Mouse (Mus musculus) hindbrain, embryonic 14.5 days (tissue): ENCODE measurements around the gene Dhx30. TPM values are rescaled to one million over a fixed set of nuclear protein-coding genes. Genes with fewer than 3 reads are reported as not detected.
"Not testable (repeated sequence)": the region's sequence is repeated elsewhere in the genome, so short reads cannot be mapped to it uniquely, and the experiment has no call there.

Experiments used
- ATAC-seq: fragments of 200-750 bp; cut with Nextera tagmentation; 2 replicates; pipeline ENCODE4 v1.8.0; 2017; ENCODE audit warnings: moderate number of reproducible peaks, mild to moderate bottlenecking, moderate TSS enrichment, moderate library complexity; ENCODE audit not compliant: low FRiP score
- DNase-seq: peaks from one replicate; pipeline ENCODE4 v3.0.0-alpha.2; 2015; ENCODE audit warnings: low spot score
- H3K27ac ChIP-seq: fragments of 300-500 bp; sonication (generic); 2 replicates; pipeline ENCODE4 v1.5.1; 2014; ENCODE audit warnings: mild to moderate bottlenecking, moderate library complexity
- H3K27me3 ChIP-seq: fragments of 300-500 bp; sonication (generic); 2 replicates; pipeline ENCODE4 v1.6.1; 2014; ENCODE audit warnings: mild to moderate bottlenecking, low read length, mixed read lengths; ENCODE audit not compliant: control insufficient read depth, insufficient read depth
- H3K36me3 ChIP-seq: fragments of 300-500 bp; sonication (generic); replicated peaks from 2 replicates; pipeline ENCODE4 v1.6.1; 2014; ENCODE audit not compliant: control insufficient read depth, insufficient read depth
- H3K4me1 ChIP-seq: fragments of 300-500 bp; sonication (generic); replicated peaks from 2 replicates; pipeline ENCODE4 v1.6.1; 2014; ENCODE audit warnings: antibody characterized with exemption, low read length, mixed read lengths; ENCODE audit not compliant: control insufficient read depth, insufficient read depth
- H3K4me2 ChIP-seq: fragments of 300-500 bp; sonication (generic); replicated peaks from 2 replicates; pipeline ENCODE4 v1.6.1; 2014; ENCODE audit warnings: mild to moderate bottlenecking, moderate library complexity
- H3K4me3 ChIP-seq: fragments of 300-500 bp; sonication (generic); replicated peaks from 2 replicates; pipeline ENCODE4 v1.5.1; 2014; ENCODE audit warnings: mild to moderate bottlenecking, low read length
- H3K9ac ChIP-seq: fragments of 300-500 bp; sonication (generic); 2 replicates; pipeline ENCODE4 v1.6.1; 2014
- H3K9me3 ChIP-seq: fragments of 300-500 bp; sonication (generic); 2 replicates; pipeline ENCODE4 v1.6.1; 2016; ENCODE audit warnings: low read length; ENCODE audit not compliant: control insufficient read depth
- WGBS: fragments of 180-500 bp; shearing (Covaris S2); extraction: QIAGEN DNeasy Blood & Tissue Kit; methylation state at CpG from one replicate; pipeline ENCODE4 v1.1.7; 2014; 5-methylcytosine and 5-hydroxymethylcytosine counted together
- polyA plus RNA-seq: library from polyadenylated mRNA; unstranded; fragments of >200 nt; fragmentation: Nextera tagmentation; extraction: Ambion mirVana; gene quantifications from 2 replicates; pipeline ENCODE4 v1.2.1, GENCODE M21; 2014

The Dhx30 gene
- polyA plus RNA-seq = 153 and 155 TPM in 2 replicates

GRCm38 (mm10) chr9:110117779-110118139 lies at the start of gene Dhx30:
Gene Dhx30, minus strand, starts transcription at chr9:110117830.
- Histone ChIP-seq H3K4me3 (peak within 1 kb of the TSS; percentile 79), H3K4me1 (peaks cover 16% of the 10 kb centered on the region), H3K4me2 (peak within 1 kb of the TSS; percentile 72), H3K27me3 (no peaks in the 10 kb centered on the region), H3K27ac (peak within 1 kb of the TSS; percentile 93), H3K9ac (peak within 1 kb of the TSS; percentile 90), H3K9me3 (no peaks in the 10 kb centered on the region), H3K36me3 (peaks cover 25% of the 10 kb centered on the region)
- peak; percentile 38; the same call in 1 of the 2 replicates for ATAC-seq
- under 1% methylated on average over 17 of the region's 17 CpGs for WGBS
- DNase-seq = no peak

GRCm38 (mm10) chr9:110163071-110163470 lies 45.4 kb upstream of the Dhx30 start:
- Histone ChIP-seq H3K27ac (no peak overlapping the region), H3K27me3 (no peaks in the 10 kb centered on the region), H3K36me3 (peaks cover 79% of the 10 kb centered on the region), H3K9me3 (no peaks in the 10 kb centered on the region), H3K9ac (no peak overlapping the region), H3K4me1 (no peaks in the 10 kb centered on the region), H3K4me2 (no peak overlapping the region), H3K4me3 (no peak overlapping the region)
- ATAC-seq = no peak
- WGBS = 95% methylated on average over 2 of the region's 2 CpGs
- DNase-seq = no peak

- peaks cover 79% of the 10 kb centered on the region for H3K36me3 ChIP-seq
- ATAC-seq (no peak), DNase-seq (no peak)
- no peak overlapping the region for H3K4me2 ChIP-seq
- H3K9me3 ChIP-seq = no peaks in the 10 kb centered on the region
- no peaks in the 10 kb centered on the region for H3K4me1 ChIP-seq
- H3K4me3 ChIP-seq = no peak overlapping the region
- no peak overlapping the region for H3K27ac ChIP-seq
- H3K9ac ChIP-seq = no peak overlapping the region
- H3K27me3 ChIP-seq = no peaks in the 10 kb centered on the region
- 92% methylated on average over 5 of the region's 5 CpGs for WGBS
Observed at GRCm38 (mm10) chr9:110162441-110162840, 44.8 kb upstream of the Dhx30 start.

GRCm38 (mm10) chr9:110160486-110160885 lies 42.9 kb upstream of the Dhx30 start:
- not testable (repeated sequence) for H3K4me3 ChIP-seq, ATAC-seq, H3K4me1 ChIP-seq, H3K9ac ChIP-seq, H3K9me3 ChIP-seq, H3K27ac ChIP-seq, DNase-seq, H3K4me2 ChIP-seq, H3K27me3 ChIP-seq
- peaks cover 78% of the 10 kb centered on the region for H3K36me3 ChIP-seq
- 98% methylated on average over 2 of the region's 2 CpGs for WGBS

GRCm38 (mm10) chr9:110159036-110159435 lies 41.4 kb upstream of the Dhx30 start:
- Histone ChIP-seq H3K4me1 (no peaks in the 10 kb centered on the region), H3K4me3 (no peak overlapping the region), H3K9me3 (no peaks in the 10 kb centered on the region), H3K27ac (no peak overlapping the region), H3K9ac (no peak overlapping the region), H3K27me3 (no peaks in the 10 kb centered on the region), H3K4me2 (no peak overlapping the region), H3K36me3 (peaks cover 83% of the 10 kb centered on the region)
- DNase-seq (no peak), ATAC-seq (no peak)
- WGBS = 94% methylated on average over 1 of the region's 1 CpGs

- WGBS = 74% methylated on average over 2 of the region's 2 CpGs
Observed at GRCm38 (mm10) chr9:110148598-110148997, 31.0 kb upstream of the Dhx30 start.

GRCm38 (mm10) chr9:110142097-110142496 lies 24.5 kb upstream of the Dhx30 start:
- H3K9me3 ChIP-seq = no peaks in the 10 kb centered on the region
- WGBS = 100% methylated on average over 1 of the region's 1 CpGs
- H3K36me3 ChIP-seq = peaks cover 82% of the 10 kb centered on the region

More at GRCm38 (mm10) chr9:110148598-110148997, 31.0 kb upstream of the Dhx30 start:
- Histone ChIP-seq H3K4me2 (no peak overlapping the region), H3K4me3 (no peak overlapping the region), H3K27ac (no peak overlapping the region), H3K9me3 (no peaks in the 10 kb centered on the region), H3K4me1 (no peaks in the 10 kb centered on the region), H3K36me3 (peaks cover 83% of the 10 kb centered on the region), H3K27me3 (no peaks in the 10 kb centered on the region), H3K9ac (no peak overlapping the region)
- no peak for ATAC-seq
- DNase-seq = no peak

GRCm38 (mm10) chr9:110139119-110139518 lies 21.5 kb upstream of the Dhx30 start:
- peaks cover 82% of the 10 kb centered on the region for H3K36me3 ChIP-seq

More at GRCm38 (mm10) chr9:110142097-110142496, 24.5 kb upstream of the Dhx30 start:
- Histone ChIP-seq H3K4me3 (no peak overlapping the region), H3K4me1 (no peaks in the 10 kb centered on the region), H3K9ac (no peak overlapping the region), H3K27me3 (no peaks in the 10 kb centered on the region), H3K27ac (no peak overlapping the region), H3K4me2 (no peak overlapping the region)
- ATAC-seq = no peak
- no peak for DNase-seq

GRCm38 (mm10) chr9:110134176-110134575 lies 16.5 kb upstream of the Dhx30 start:
- Histone ChIP-seq H3K4me3 (no peak overlapping the region), H3K4me1 (peaks cover 32% of the 10 kb centered on the region), H3K9ac (no peak overlapping the region), H3K9me3 (no peaks in the 10 kb centered on the region), H3K4me2 (peak overlapping the region; percentile 66), H3K27me3 (no peaks in the 10 kb centered on the region), H3K27ac (no peak overlapping the region), H3K36me3 (peaks cover 41% of the 10 kb centered on the region)
- ATAC-seq (no peak), DNase-seq (no peak)
- 84% methylated on average over 5 of the region's 5 CpGs for WGBS

More at GRCm38 (mm10) chr9:110139119-110139518, 21.5 kb upstream of the Dhx30 start:
- Histone ChIP-seq H3K9me3 (no peaks in the 10 kb centered on the region), H3K27ac (no peak overlapping the region), H3K4me1 (peaks cover 12% of the 10 kb centered on the region; the same call in 1 of the 2 replicates), H3K27me3 (no peaks in the 10 kb centered on the region), H3K4me2 (no peak overlapping the region), H3K4me3 (no peak overlapping the region), H3K9ac (no peak overlapping the region)
- 89% methylated on average over 4 of the region's 4 CpGs for WGBS
- no peak for DNase-seq
- ATAC-seq = no peak

GRCm38 (mm10) chr9:110132921-110133320 lies 15.3 kb upstream of the Dhx30 start:
- no peak for DNase-seq
- H3K4me3 ChIP-seq = peak overlapping the region; percentile 90
- H3K4me2 ChIP-seq = peak overlapping the region; percentile 66
- no peaks in the 10 kb centered on the region for H3K27me3 ChIP-seq
- ATAC-seq = no peak
- no peaks in the 10 kb centered on the region for H3K9me3 ChIP-seq
- peaks cover 32% of the 10 kb centered on the region for H3K4me1 ChIP-seq
- H3K9ac ChIP-seq = peak overlapping the region; percentile 92
- peaks cover 31% of the 10 kb centered on the region for H3K36me3 ChIP-seq
- 67% methylated on average over 6 of the region's 6 CpGs for WGBS
- no peak overlapping the region for H3K27ac ChIP-seq
